Mouse (Mus musculus) MEL (cell line): Measurements from ENCODE around the gene Plcb4.

Source experiments
- CTCF ChIP-seq, 3 experiments: IDR thresholded peaks in 2 of 3; conservative IDR thresholded peaks in 1 of 3; 2 replicates each; pipeline ENCODE4 v1.5.1; 2011 to 2012; ENCODE audit warnings: low read length in 3 of 3, low read depth in 2 of 3, mild to moderate bottlenecking in 2 of 3, improper control_type of control experiment in 1 of 3, inconsistent platforms in 1 of 3, mixed read lengths in 1 of 3, moderate library complexity in 1 of 3; ENCODE audit not compliant: control insufficient read depth in 1 of 3, insufficient read depth in 1 of 3, poor library complexity in 1 of 3, severe bottlenecking in 1 of 3
- E2F4 ChIP-seq: IDR thresholded peaks from 2 replicates; pipeline ENCODE4 v1.6.1; 2011; ENCODE audit warnings: low read depth, low read length, improper control_type of control experiment, borderline replicate concordance
- GATA1 ChIP-seq: IDR thresholded peaks from 2 replicates; pipeline ENCODE4 v1.6.1; 2011; ENCODE audit warnings: low read depth, low read length, improper control_type of control experiment
- POLR2AphosphoS5 ChIP-seq: IDR thresholded peaks from 2 replicates; pipeline ENCODE4 v1.6.1; 2012; ENCODE audit warnings: low read depth, borderline replicate concordance, mild to moderate bottlenecking, inconsistent platforms, low read length, moderate library complexity, mixed read lengths
- TAL1 ChIP-seq: IDR thresholded peaks from 2 replicates; pipeline ENCODE4 v1.6.1; 2012; ENCODE audit warnings: mild to moderate bottlenecking, inconsistent platforms, low read length, moderate library complexity, mixed read lengths
- TBP ChIP-seq: IDR thresholded peaks from 2 replicates; pipeline ENCODE4 v1.8.0; 2011; ENCODE audit warnings: low read depth, low read length, improper control_type of control experiment
- UBTF ChIP-seq: IDR thresholded peaks from 2 replicates; pipeline ENCODE4 v1.6.1; 2012; ENCODE audit warnings: low read depth, mild to moderate bottlenecking, inconsistent platforms, low read length, improper control_type of control experiment, moderate library complexity, borderline replicate concordance; ENCODE audit not compliant: insufficient read depth
- ZC3H11A ChIP-seq: IDR thresholded peaks from 2 replicates; pipeline ENCODE4 v1.6.1; 2012; ENCODE audit warnings: low read depth, mild to moderate bottlenecking, inconsistent platforms, low read length, improper control_type of control experiment

DNA sequence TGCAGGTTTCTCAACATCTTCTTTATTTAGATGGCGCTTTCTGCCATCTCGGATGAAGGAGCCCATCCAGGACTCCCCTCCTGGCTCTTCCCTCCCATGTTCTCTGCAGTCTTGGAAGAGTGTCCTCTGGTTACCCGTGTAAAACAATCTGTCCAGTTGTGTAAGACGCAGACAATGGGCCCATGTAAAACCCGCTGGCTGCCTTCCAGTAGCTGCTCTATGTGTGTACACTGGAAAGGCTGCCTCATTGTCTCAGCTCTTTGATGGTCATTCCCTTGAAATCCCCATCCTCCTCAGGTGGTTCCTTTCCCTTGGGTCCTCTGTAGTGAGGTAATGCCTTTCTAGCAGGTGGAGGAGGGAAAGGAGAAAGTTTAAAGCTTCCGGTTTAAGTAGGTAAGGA is 216.7 kb downstream of the Plcb4 start:
- no peak for TF ChIP-seq TAL1
- no peak for TF ChIP-seq UBTF
- TF ChIP-seq ZC3H11A: no peak
- no peak for TF ChIP-seq CTCF (IDR thresholded peaks at IDR 0.05 in 2 of 3, conservative IDR thresholded peaks at IDR 0.05 in 1 of 3; ENCODE audit: control insufficient read depth in 1 of 3, insufficient read depth in 1 of 3, low read depth in 2 of 3, low read length in 3 of 3, poor library complexity in 1 of 3, severe bottlenecking in 1 of 3)
- no peak for TF ChIP-seq GATA1
- TF ChIP-seq POLR2AphosphoS5: no peak
- no peak for TF ChIP-seq E2F4
- TF ChIP-seq TBP: no peak
